Mouse (Mus musculus) megakaryocyte, embryonic 14.5 days (primary cell): ENCODE data around the gene Scgb2a2.

ENCODE experiments used
- FLI1 ChIP-seq: IDR thresholded peaks from 2 replicates; pipeline ENCODE4 v1.6.1; 2012; ENCODE audit warnings: low read length, inconsistent platforms, mixed read lengths
- GATA1 ChIP-seq: IDR thresholded peaks from 3 replicates; pipeline ENCODE4 v1.6.1; 2012; ENCODE audit warnings: mixed read lengths, low read length, inconsistent platforms, borderline replicate concordance

- TF ChIP-seq GATA1 (no peak), FLI1 (no peak)
Observed at GRCm38 (mm10) chr19:9896067-9896466, 48.7 kb downstream of the Scgb2a2 start.
